Mouse (Mus musculus): ENCODE measurements around the gene Rnf227.

Rnf227 gene

GRCm38 (mm10) chr11:69331152-69331551 lies 9.1 kb upstream of the Rnf227 start:
- no peak for DNase-seq (ENCODE audit: low read depth, low spot score)

GRCm38 (mm10) chr11:69331929-69332405 lies 8.3 kb upstream of the Rnf227 start:
- no peak for DNase-seq (ENCODE audit: low read depth, low spot score)

- DNase-seq (ENCODE audit: low read depth, low spot score) = no peak
Observed at GRCm38 (mm10) chr11:69332713-69333253, 7.5 kb upstream of the Rnf227 start.

- DNase-seq (ENCODE audit: low read depth, low spot score) = no peak
Observed at GRCm38 (mm10) chr11:69333922-69334321, 6.3 kb upstream of the Rnf227 start.

GRCm38 (mm10) chr11:69334796-69335195 lies 5.5 kb upstream of the Rnf227 start:
- DNase-seq (ENCODE audit: low read depth, low spot score) = no peak

- DNase-seq (ENCODE audit: low read depth, low spot score) = no peak
Observed at GRCm38 (mm10) chr11:69346441-69346840, 6.2 kb downstream of the Rnf227 start.

- DNase-seq (ENCODE audit: low read depth, low spot score) = no peak
Observed at GRCm38 (mm10) chr11:69356544-69356943, 16.3 kb downstream of the Rnf227 start.

- no peak for DNase-seq (ENCODE audit: low read depth, low spot score)
Observed at GRCm38 (mm10) chr11:69357690-69358089, 17.4 kb downstream of the Rnf227 start.

- no peak for DNase-seq (ENCODE audit: low read depth, low spot score)
Observed at GRCm38 (mm10) chr11:69362021-69362420, 21.8 kb downstream of the Rnf227 start.

- DNase-seq (ENCODE audit: low read depth, low spot score) = no peak
Observed at GRCm38 (mm10) chr11:69362479-69362878, 22.2 kb downstream of the Rnf227 start.

- DNase-seq (ENCODE audit: low read depth, low spot score) = no peak
Observed at GRCm38 (mm10) chr11:69364376-69364775, 24.1 kb downstream of the Rnf227 start.

GRCm38 (mm10) chr11:69364910-69365309 lies 24.6 kb downstream of the Rnf227 start:
- no peak for DNase-seq (ENCODE audit: low read depth, low spot score)

GRCm38 (mm10) chr11:69365722-69366121 lies 25.5 kb downstream of the Rnf227 start:
- no peak for DNase-seq (ENCODE audit: low read depth, low spot score)

GRCm38 (mm10) chr11:69366157-69366854 lies 26.0 kb downstream of the Rnf227 start:
- peak; percentile 22 for DNase-seq (ENCODE audit: low read depth, low spot score)

GRCm38 (mm10) chr11:69366855-69367615 lies 26.8 kb downstream of the Rnf227 start:
- no peak for DNase-seq (ENCODE audit: low read depth, low spot score)

GRCm38 (mm10) chr11:69367616-69368355 lies 27.5 kb downstream of the Rnf227 start:
- no peak for DNase-seq (ENCODE audit: low read depth, low spot score)

- DNase-seq (ENCODE audit: low read depth, low spot score) = no peak
Observed at GRCm38 (mm10) chr11:69368356-69369214, 28.3 kb downstream of the Rnf227 start.

- no peak for DNase-seq (ENCODE audit: low read depth, low spot score)
Observed at GRCm38 (mm10) chr11:69369215-69369989, 29.1 kb downstream of the Rnf227 start, which contains the start of gene Chd3. TSS of gene Chd3 (minus strand) at chr11:69369406.

- DNase-seq (ENCODE audit: low read depth, low spot score) = no peak
Observed at GRCm38 (mm10) chr11:69369990-69370816, 29.9 kb downstream of the Rnf227 start.
